Mouse (Mus musculus) cerebellum, adult 2 months (tissue): ENCODE measurements around the gene Vegfc. TPM values are rescaled to one million over a fixed set of nuclear protein-coding genes. Genes with fewer than 3 reads are reported as not detected.

Experiments
- DNase-seq, 2 experiments: peaks; one replicate each; pipeline ENCODE4 v3.0.0; 2021
- H3K27ac ChIP-seq: fragments of 200-500 bp; 2 replicates; pipeline ENCODE4 v1.5.1; 2012; ENCODE audit warnings: low read length, control low read depth, inconsistent platforms; ENCODE audit not compliant: insufficient read depth
- H3K27me3 ChIP-seq: fragments of 200-500 bp; 2 replicates; pipeline ENCODE4 v1.6.1; 2012; ENCODE audit warnings: inconsistent platforms, mild to moderate bottlenecking, low read length, moderate library complexity; ENCODE audit not compliant: control insufficient read depth, insufficient read depth
- H3K4me1 ChIP-seq: fragments of 200-500 bp; 2 replicates; pipeline ENCODE4 v1.6.1; 2011; ENCODE audit warnings: low read length; ENCODE audit not compliant: control insufficient read depth, insufficient read depth
- H3K4me3 ChIP-seq: fragments of 200-500 bp; replicated peaks from 2 replicates; pipeline ENCODE3; 2011; ENCODE audit warnings: mild to moderate bottlenecking, low read depth, low read length, control low read depth; ENCODE audit not compliant: insufficient read depth
- CTCF ChIP-seq: fragments of 200-500 bp; IDR thresholded peaks from 2 replicates; pipeline ENCODE4 v1.5.1; 2011; ENCODE audit warnings: low read depth, mild to moderate bottlenecking, control low read depth, low read length, moderate library complexity, borderline replicate concordance; ENCODE audit not compliant: insufficient read depth
- POLR2A ChIP-seq: fragments of 200-500 bp; IDR thresholded peaks from 2 replicates; pipeline ENCODE4 v1.6.1; 2011; ENCODE audit warnings: low read length, control low read depth, borderline replicate concordance; ENCODE audit not compliant: insufficient read depth
- WGBS: fragments of 180-500 bp; shearing (Covaris S2); methylation state at CpG from one replicate; pipeline ENCODE4 v1.1.7; 2018; 5-methylcytosine and 5-hydroxymethylcytosine counted together
- polyA plus RNA-seq: library from polyadenylated mRNA; depleted of rRNA; stranded (reverse); fragments of >200 nt; gene quantifications from 2 replicates; pipeline ENCODE4 v1.2.3, GENCODE M21; 2012

Gene Vegfc
- polyA plus RNA-seq, 1 experiment, result 4.9 TPM

- no peak for TF ChIP-seq CTCF
- no peak for TF ChIP-seq POLR2A
- DNase-seq, result no peak
- no peak overlapping the region for H3K27ac ChIP-seq
These were observed 108.5 kb downstream of the Vegfc start for GRCm38 (mm10) chr8:54185927-54186326.

GRCm38 (mm10) chr8:54216250-54216649 lies 138.8 kb downstream of the Vegfc start:
- 94% methylated on average over 2 of the region's 2 CpGs for WGBS
- Histone ChIP-seq H3K4me3 (no peak overlapping the region), H3K4me1 (no peaks in the 10 kb centered on the region), H3K27ac (no peak overlapping the region), H3K27me3 (no peaks in the 10 kb centered on the region)
- TF ChIP-seq POLR2A (no peak), CTCF (no peak)
- no peak for DNase-seq

More at GRCm38 (mm10) chr8:54185927-54186326, 108.5 kb downstream of the Vegfc start:
- 71% methylated on average over 6 of the region's 6 CpGs for WGBS
- Histone ChIP-seq H3K4me3 (no peak overlapping the region), H3K27me3 (no peaks in the 10 kb centered on the region), H3K4me1 (no peaks in the 10 kb centered on the region)

- WGBS, result 6% methylated on average over 1 of the region's 1 CpGs
- H3K27ac ChIP-seq, result no peak overlapping the region
- no peak for TF ChIP-seq POLR2A
- no peak for TF ChIP-seq CTCF
- no peaks in the 10 kb centered on the region for H3K27me3 ChIP-seq
- no peaks in the 10 kb centered on the region for H3K4me1 ChIP-seq
- no peak overlapping the region for H3K4me3 ChIP-seq
- DNase-seq, result peak in 1 of 2 experiments; percentile 2
These were observed 151.4 kb downstream of the Vegfc start for GRCm38 (mm10) chr8:54228801-54229204.

GRCm38 (mm10) chr8:54230638-54231037 lies 153.2 kb downstream of the Vegfc start:
- no peak overlapping the region for H3K4me3 ChIP-seq
- no peaks in the 10 kb centered on the region for H3K4me1 ChIP-seq
- no peak overlapping the region for H3K27ac ChIP-seq
- TF ChIP-seq POLR2A, result no peak
- no peak for TF ChIP-seq CTCF
- H3K27me3 ChIP-seq, result no peaks in the 10 kb centered on the region
- no peak for DNase-seq
- WGBS, result 100% methylated on average over 1 of the region's 1 CpGs

GRCm38 (mm10) chr8:54233316-54233715 lies 155.9 kb downstream of the Vegfc start:
- TF ChIP-seq POLR2A, result no peak
- WGBS, result 94% methylated on average over 6 of the region's 6 CpGs
- Histone ChIP-seq H3K27me3 (no peaks in the 10 kb centered on the region), H3K4me3 (no peak overlapping the region), H3K4me1 (no peaks in the 10 kb centered on the region), H3K27ac (no peak overlapping the region)
- DNase-seq, result no peak
